Mouse (Mus musculus): ENCODE results near the gene 4930480E11Rik.
"Not testable (repeated sequence)": the region's sequence is repeated elsewhere in the genome, so short reads cannot be mapped to it uniquely, and the experiment has no call there.

- TF ChIP-seq CTCF (IDR thresholded peaks at IDR 0.05; ENCODE audit: extremely low read depth, insufficient read depth, insufficient read length, insufficient replicate concordance); POLR2A (IDR thresholded peaks at IDR 0.05; ENCODE audit: low read depth, low read length): not testable (repeated sequence)
Measured at GRCm38 (mm10) chrX:78403346-78403745, 33.9 kb downstream of the 4930480E11Rik start.
